Mouse (Mus musculus) gastrocnemius, postnatal 10 days (tissue): Measurements from ENCODE around the gene Tnni2. TPM values are rescaled to one million over a fixed set of nuclear protein-coding genes. Genes with fewer than 3 reads are reported as not detected.

Experiments used
- DNase-seq: peaks from one replicate; pipeline ENCODE4 v3.0.0; 2021; ENCODE audit warnings: mixed read lengths
- total RNA-seq, 2 experiments: library from RNA; stranded (reverse); gene quantifications; 2 replicates each; pipeline ENCODE4 v1.2.3; 2021

Tnni2 gene
- total RNA-seq, 2 experiments from 2014 or later: 11,296 to 12,937 TPM

DNA sequence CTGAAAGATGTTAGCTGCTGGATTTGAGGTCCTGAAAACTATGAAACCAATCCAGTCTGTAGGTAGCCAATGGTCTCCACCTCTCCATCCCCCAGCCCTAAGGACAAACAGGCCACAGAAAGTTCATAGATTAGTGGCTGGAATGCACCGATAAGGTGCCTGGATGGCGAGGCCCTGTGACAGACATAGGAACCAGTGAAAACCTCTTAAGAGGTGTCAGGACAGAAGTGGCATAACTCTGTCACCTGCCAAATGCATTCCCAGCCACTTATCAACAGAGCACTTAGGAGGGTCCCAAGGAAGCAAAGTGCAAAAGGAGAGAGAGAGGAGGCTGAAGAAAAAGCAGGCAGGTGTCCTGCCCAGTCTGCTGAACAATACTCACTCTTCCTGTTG is 17.7 kb downstream of the Tnni2 start:
- no peak for DNase-seq

DNA sequence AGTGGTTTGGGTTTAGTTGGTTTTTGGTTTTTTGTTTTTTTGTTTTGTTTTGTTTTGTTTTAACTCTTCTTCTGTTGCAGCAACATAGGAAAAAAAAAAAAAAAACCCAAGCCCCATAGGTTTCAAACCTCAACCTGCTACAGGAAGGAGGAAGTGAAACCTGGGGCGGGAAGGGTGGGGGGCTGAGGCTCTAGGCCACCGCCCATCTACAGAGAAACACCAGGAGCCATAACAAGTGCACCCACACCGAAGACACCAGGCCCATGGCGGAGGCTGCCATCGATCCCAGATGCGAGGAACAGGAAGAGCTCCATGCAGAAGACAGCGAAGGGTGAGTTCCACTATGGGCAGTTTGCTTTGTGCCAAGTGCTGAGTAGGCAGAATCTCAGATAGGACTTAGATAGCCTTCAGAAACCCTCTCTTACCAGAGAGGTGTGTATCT is 19.0 kb downstream of the Tnni2 start, which contains the start of gene Lsp1:
Gene Lsp1 (plus strand): TSS at position 174 of the 442 bp plus-strand sequence.
- peak; percentile 7 for DNase-seq

DNA sequence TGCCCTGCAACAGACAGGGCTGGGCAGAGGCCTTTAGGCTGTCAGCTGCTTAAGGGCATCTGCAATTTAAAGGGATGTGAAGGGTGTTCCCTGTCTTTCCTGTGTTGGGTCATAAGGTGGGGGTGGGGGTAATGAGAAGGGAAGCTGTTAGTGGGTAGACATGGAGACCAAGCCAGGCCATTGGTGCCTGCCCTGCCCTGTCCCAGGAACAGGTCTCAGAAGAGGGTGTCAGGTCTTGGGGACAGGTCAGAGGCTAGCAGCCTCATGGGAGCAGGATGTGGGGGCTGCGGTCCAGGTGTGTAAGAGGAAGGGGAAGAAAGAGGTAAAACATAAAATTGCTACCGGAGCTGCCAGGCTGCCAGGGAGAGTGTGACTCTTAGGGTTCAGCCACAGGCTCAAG is 19.8 kb downstream of the Tnni2 start:
- DNase-seq: peak; percentile 10

DNA sequence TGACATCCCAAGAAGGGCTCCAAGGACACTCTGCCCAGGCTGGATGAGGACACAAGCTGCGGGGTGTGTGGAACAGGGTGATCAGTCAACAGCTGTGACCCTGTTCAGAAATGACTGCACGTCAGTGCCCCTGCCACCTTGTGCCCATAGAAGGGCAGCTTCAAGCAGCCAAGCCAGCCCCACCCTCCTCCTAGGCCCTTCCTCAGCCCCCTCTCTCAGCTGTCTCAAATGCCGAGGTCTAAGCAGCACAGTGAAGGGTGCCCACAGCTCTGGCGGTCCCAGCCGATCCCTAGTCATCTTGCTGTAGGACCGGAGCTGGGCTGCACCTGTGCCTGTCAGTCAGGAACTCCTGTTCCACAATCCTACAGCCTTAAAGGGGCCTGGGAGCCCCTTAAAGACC is 20.6 kb downstream of the Tnni2 start:
- DNase-seq: peak; percentile 73

DNA sequence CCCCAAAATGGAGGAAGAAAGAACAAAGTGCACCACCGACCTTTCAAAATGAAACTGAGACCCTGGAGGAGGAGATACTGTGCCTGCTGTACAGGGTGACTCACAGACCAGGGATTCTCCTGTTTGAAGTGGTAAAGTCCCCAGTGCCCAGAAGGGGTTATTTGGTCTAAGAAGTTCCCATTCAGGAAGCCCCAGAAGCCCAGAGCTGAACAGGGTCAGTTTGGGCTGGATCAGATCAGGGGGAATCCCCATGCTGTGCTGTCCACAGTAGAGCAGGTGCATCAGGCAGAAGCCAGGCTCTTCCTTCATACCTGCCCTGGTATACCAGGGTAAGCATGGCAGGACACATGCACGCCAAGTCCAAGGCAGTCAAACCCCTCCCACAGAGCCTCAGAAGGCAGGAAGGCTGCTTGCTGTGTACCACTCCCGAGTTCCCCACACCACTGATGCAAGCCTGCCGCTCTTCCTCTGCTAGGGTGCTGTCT is 21.0 kb downstream of the Tnni2 start:
- peak; percentile 11 for DNase-seq

DNA sequence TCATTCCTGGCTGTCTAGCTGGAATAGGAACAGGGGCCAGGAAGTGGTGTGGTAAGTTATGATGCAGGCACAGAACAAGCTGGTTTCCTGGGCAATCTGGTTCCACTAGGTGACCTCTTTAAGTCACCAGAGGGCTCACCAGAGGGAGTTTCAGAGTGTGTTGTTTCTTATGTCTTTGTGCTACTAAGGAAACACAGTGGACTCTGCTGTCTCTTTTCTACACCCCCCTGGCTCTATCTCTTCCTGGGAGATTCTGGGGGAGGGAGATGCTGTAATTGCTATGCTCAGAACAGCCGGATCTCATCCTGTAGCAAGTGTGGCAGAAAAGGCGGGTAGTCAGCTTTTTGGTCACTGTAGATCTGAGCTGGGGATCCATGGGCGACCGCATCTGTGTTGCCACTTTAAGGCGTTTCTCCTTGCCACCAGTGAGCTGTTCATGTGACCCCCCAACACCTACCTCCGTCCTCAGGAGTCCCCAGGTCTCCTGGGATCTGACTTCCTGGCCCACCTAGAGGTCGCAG is 28.6 kb downstream of the Tnni2 start:
- peak; percentile 2 for DNase-seq

DNA sequence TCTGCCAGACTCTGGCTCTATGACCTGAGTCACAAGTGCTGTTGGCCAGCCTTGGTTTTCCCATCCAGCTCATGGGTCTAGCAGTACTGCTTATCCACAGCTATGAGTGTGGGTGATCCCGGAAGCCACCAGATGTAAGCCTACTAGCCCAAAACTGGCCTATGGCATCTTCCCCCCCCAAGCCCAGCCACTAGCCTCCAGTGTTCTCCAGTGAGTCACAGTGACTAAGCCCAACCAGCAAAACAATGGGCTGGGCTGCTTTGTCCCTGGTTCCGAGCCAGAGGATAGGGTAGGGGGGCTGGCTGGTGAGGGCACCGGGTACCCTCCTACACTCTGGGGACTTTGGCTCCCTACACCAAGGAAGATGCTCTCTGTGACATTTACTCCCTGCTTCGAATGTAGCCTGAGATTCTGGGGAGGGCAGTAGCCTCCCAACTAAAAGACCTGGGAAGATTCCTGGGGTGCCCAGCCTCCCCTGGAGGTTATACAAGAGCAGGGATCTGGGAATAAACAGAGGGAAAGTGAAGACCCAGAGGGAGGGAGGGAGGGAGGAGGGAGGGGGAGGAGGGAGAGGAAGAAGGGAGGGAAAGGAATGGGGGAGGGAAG is 29.3 kb downstream of the Tnni2 start:
- DNase-seq: peak; percentile 67

DNA sequence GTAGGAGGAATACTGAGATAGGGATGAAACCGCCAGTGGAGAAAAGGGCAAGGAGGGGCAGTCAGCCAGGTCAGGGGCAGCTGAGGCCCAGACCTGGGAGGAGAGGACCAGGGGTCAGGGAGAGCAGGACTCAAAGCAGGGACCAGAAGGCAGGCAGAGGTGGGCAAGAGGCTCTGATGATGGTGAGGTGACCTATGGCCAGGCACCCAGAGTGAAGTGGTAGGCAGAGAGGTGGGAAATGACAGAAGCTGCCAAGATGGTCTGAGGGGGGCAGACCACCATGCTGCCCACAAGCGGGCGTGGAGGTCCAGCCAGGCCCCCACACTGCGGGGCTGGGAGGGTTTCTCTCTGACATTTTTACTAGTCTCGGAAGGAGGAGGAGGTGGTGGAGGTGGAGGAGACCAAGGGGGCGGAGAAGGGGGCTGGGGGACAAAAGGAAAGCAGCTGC is 29.8 kb downstream of the Tnni2 start:
- peak; percentile 22 for DNase-seq

DNA sequence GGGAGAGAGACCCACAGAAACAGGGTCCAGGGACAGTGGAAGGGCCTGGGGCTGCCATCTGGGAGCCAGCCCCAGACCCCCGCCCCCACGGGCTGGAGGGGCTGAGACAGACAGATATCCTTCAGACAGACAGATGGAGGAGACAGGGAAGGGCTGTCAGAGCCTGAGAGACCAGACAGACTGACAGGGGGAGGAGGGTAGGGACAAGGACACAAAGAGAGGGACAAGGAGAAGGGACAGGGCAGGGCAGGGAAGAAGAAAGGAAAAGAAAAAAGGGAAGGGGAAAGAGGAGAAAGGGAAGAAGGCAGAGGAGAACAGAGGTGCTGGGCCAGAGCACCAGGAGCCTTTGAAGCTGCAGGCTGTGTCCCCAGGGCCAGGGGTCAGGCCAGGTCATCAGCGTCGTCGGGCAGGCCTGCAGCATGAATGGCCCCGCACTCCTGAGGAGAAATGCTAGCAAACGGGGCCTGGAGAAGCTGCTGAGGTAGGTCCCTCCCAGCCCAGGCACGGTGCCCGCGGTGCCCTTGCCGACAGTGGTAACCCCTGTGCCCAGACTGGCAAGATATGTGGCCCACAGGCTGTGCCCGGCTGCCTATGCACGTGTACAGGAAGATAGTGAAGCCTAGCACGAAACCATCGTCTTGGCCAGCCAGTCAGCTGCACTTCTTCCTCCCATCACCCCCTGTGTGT is 30.4 kb downstream of the Tnni2 start:
- DNase-seq: peak; percentile 64

DNA sequence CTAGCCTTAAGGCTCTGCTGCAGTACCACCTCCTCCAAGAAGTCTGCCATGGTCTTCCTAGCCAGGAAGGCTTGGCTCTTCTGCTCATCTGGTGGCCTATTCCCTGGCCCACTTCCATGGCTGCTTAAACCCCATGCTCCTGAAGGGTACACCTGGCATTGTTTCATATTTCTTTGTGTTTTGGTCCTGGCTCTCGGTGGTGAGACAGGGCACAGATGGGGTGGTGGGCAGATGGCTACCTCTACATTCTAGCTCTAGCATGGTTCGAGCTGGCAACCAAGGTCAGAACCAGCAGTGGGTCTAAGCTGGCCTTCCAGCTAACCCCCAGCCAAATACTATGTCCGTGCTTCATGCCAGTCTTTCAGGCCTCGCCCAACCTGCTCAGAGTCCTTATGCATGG is 31.3 kb downstream of the Tnni2 start:
- no peak for DNase-seq

DNA sequence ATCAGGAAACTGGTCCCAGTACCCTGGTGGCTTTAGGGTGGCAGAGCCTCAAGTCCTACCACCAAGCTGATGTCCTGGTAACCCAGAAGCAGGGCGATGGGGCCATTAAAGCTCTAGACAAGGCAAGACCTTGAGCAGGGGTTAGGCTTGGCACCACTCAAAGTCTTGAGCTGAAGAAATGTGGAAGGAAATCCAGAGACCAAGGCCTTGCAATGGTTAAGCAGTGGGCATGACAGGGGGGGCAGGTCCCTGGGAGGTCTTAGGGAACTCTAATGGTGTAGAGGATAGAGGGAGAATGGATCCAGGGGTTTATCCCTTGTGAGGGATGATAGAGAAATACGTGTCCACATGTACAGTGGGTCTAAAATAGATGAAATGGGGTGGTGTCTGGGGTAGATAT is 31.9 kb downstream of the Tnni2 start:
- no peak for DNase-seq

DNA sequence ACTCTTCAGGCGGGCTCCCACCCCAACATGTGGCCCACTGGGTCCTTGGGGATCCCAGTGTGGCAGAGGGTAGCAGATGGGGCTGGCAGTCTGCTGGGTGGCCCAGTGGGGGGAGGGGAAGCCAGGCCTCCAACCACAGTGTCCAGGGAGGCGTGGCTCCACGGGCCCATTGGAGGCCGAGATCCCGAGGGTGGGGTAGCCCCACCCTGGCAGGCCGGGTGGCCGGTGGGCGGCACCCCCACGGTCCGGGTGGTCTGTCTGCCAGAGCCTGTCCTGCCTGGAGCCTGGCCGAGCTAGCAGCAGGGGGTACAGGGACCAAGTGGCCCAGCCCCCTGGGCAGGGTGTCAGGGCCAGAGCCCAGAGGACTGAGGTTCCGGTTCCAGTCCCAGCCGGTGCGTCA is 33.2 kb downstream of the Tnni2 start:
- DNase-seq: peak; percentile 41

DNA sequence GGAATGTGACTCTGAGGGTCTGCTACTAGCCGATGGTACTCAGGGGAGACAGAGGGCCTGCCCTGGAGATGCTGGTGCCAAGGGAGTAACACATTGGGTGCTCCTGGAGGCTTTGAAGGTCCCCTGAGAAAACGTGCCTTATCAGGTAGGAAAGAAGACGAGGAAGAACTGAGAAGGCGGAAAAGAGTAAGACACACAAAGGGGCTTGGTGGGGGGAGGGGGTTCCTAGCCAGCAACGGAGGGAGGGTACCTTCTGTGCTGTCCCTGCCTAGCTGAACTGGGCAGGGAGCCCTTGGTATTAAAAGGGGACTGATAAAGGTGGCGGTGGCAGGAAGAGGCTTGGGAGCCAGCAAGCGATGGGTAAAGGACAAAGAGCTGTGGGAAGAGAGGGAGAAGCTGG is 34.0 kb downstream of the Tnni2 start:
- DNase-seq: peak; percentile 8

DNA sequence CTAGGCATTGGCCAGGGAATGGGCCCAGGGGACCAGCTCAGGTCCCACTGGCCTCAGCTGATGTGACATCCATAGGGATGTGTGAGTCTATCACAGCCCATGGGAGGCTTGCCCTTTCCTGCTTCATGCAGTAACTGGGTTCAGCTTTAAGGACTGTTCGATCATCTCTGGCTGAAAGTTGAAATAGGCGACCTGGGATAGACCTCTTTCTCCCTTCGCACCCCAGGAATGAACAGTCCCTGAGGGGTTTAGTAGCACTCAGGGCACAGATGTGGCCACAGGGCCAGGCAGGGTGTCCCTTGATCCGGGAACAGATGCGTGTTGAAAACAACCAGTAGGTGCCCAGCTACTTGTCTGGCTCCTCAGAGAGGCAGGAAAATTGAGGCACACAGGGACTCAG is 34.7 kb downstream of the Tnni2 start:
- DNase-seq: no peak

DNA sequence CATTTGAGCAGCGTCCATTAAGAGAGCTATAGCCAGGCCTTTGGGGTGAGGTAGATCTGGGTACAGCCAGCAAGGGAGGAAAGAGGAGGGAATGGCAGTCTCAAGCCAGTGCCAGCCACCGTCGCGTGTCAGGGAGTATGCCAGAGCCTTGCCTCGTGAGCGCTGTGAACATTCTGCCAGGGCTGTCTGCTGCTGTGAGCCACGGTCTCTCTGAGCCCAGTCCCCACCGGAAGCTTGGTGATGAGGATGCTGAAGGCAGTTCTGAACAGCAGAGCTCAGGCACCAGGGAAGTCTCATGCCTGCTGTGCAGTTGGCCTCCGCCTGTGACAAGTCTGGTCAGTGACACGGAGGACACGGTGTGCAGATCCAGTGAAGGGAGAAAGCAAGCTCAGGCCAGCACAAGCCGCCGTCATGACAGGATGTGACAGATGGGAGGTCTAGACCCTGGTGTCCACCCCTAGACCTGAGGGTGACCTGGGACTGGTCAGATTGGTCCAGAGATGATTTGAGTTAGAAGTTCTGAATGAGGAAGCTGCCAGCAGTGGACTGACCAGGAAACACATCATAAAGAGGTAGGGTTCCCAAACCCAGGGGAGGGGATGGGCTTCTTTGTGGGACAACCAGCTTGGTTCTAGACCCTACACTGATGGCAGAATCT is 35.3 kb downstream of the Tnni2 start:
- no peak for DNase-seq

DNA sequence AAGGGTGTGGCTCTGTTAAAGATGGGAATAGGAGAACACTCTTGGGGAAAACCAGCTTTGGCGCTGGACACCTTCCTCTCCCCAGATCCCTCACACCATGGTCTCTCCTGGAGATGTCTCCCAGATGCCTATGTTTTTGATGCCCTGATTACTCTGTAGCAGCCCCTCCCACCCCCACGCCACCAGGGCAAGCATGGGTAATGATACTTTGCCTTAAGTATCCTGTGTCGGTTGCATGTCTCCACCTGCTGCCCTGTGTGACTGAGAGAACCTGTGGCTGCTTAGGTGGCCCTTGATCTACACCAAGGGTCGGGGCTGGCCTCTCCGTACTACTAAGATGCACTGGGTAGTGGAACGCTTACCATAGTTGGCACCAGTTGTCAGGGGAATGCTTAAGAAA is 36.4 kb downstream of the Tnni2 start:
- no peak for DNase-seq

DNA sequence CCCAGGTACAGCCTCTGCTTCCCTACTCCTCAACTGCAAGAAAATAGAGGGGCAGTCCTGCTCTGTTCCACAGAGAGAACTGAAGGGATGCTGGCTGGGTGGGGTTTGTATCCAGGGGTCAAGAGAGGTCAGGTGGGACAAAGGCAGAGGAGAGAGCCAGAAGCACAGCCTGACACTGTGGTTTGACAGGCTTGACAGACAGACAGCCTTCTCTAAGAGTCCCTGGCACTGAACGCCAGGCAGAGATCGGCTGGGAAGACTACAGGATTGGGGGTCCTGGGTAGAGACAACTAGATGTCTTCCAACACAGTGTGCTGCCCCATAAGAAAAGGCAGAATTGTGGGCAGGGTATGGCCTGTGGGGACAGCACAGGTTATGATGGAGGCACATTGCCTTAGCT is 37.0 kb downstream of the Tnni2 start:
- DNase-seq: no peak

DNA sequence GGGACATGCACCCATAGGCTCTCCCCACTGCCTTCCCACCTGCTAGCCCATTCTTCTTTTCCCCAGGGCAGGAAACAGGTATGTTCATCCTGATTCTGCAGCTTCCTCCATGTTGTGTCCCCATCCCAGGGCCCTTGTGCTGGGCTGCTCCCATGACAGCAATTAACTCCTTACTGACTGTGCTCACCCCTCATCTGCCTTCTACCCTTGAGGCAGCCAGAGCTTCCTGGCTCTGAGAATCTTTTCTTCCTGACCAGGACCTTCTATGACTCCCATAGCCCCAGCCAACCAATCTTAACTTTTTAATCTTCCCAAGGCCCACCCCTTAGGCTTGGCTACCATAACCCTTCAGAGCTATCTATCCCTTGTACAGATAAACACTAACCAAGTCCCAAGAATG is 37.7 kb downstream of the Tnni2 start:
- DNase-seq: no peak

DNA sequence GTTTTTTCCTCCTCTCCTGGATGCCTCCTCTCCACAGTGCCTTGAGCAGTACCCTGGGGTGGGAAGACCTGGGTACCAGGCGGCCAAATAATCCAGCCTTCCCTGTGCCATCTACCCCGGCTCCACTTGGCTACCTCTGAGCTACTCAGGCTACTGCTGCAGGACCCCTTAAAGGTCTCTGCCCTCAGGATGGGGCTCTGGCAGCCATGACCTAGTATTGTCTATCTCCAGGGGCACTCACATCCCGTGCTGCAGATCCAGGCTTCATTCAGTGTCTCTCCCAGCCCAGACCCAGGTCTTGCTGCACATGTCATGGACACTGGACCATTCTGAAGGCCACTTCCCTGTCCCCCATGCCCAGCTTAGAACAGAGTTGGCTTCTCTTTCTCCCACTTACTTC is 38.3 kb downstream of the Tnni2 start:
- no peak for DNase-seq

DNA sequence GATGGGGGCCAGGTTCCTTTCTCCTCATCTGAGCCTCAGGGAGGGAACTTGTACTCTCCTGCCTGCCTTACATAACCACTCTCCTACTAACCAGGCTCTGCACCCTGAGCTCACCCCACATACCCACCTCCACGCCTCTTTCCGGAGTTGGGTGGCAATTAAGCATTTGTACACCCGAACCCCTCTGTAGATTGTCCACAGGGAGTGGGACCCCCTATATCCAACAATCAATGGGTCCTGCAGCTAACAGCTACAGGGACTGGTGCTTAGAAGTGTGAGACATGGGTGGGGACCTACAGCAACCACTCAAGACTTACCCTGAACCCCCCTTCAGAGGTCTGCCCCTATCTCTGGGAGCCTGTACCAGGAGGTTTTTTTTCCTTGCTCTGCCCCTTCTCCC is 39.1 kb downstream of the Tnni2 start:
- no peak for DNase-seq

DNA sequence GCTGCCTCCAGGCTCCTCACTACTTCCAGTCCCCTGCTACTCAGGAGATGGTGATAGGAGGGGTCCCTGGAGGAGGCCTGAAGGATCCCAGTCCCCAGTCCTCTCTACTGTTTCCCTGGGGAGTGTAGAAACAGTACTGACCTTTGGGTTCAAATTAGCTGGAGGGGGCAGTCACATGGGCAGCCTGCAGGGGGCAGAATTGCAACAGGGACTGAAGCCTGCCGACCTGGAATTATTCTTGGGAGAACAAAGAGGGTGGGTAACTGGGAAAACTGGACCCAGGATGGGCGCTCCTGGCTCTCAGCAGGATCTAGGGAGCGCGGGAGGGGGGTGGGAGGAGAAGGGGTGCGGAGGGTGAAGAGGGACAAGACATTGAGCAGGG is 39.6 kb downstream of the Tnni2 start:
- DNase-seq: peak; percentile 79

DNA sequence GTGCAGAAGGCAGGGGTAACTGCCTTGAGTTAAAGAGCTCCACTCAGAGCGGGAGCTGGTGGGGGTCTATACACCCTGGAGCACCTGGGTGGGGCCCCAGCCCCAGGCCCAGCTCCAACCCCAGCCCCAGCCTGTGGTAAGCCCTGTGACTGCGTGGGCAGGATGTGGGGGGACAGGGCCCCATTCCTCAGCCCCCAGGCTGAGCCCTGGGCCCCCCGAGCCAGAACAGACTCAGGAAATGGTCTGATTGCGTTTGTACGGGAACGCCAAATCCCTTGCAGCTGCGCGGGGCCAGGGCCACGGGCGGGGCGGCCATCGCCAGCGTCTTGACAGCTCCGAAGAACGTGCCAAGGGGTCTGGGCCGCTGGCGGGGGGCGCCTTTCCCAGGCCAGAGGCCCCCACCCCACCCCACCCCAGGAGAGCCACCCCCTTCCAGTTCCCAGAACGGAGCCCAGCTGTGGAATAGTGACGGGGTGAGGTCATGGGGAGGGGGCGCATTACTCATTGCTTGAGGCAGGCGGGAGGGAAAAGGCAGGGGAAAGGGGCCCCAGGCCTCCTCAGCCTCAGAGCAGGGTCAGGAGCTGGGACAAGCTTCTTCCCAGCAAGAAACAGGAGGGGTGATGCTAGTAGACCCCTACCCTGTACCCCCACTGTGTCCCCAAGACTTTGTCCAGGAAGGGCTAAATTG is 40.1 kb downstream of the Tnni2 start:
- peak; percentile 78 for DNase-seq

DNA sequence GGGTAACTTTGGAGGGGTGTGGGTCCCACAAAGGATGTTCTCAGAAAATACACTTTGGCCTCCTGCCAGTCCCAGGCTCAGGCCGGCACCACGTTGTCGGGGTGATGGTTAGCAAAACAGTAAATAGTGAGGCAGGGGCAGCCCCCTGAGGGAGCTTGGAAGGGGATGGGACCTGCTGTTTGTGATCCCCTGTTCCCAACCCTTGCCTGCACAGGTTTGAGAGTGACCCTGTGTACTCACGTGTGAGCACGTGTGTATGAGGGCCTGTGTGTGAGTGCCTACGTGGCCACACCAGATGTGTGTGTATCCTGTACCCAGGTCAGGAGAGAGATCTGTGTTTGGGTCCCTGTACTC is 40.6 kb downstream of the Tnni2 start:
- DNase-seq: no peak
